Mouse (Mus musculus): Measurements from ENCODE around the gene Agbl4. TPM values are rescaled to one million over a fixed set of nuclear protein-coding genes. Genes with fewer than 3 reads are reported as not detected.

Agbl4 gene
- polyA plus RNA-seq, 2 experiments: 0.17 to 0.21 TPM

DNA sequence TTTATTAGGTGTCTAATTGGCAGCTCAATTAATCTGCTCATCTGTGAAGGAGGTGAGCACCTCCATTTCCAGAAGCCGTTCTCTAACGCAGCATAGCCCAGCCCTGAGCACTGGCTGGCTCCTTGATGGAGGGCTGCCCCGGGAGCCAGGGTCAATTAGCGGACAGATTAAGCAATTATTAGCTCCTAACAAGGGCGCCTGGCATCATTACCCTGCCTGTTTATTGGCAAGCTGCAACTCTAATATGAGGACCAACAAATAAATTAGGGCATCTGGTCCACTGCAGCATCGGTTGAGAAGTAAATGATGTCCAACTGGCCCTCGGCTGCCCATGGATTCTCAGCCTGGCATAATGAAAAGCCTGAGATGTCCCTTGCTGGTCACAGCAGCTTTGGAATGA, 1148.5 kb downstream of the Agbl4 start:
- ATAC-seq (ENCODE audit: low FRiP score, low read depth): no peak
- no peaks in the 10 kb centered on the region for H3K4me1 ChIP-seq (ENCODE audit: control insufficient read depth, insufficient read depth, low read length)
- 30% methylated on average over 7 of the region's 7 CpGs for WGBS
- no peak overlapping the region for H3K27ac ChIP-seq (replicated peaks; ENCODE audit: low read depth, low read length)
- DNase-seq (ENCODE audit: low spot score): no peak
- no peaks in the 10 kb centered on the region for H3K27me3 ChIP-seq (ENCODE audit: control insufficient read depth, insufficient read depth, low read length)
- no peak for TF ChIP-seq POLR2A (IDR thresholded peaks at IDR 0.05; ENCODE audit: borderline replicate concordance, extremely low read depth, insufficient read depth, insufficient read length)
- no peaks in the 10 kb centered on the region for H3K9me3 ChIP-seq (ENCODE audit: control insufficient read depth, low read length)
- no peak overlapping the region for H3K4me2 ChIP-seq (replicated peaks; ENCODE audit: low read depth, low read length, severe bottlenecking)
- H3K4me3 ChIP-seq (replicated peaks; ENCODE audit: low read length): no peak overlapping the region
- H3K9ac ChIP-seq (ENCODE audit: low read depth, low read length, severe bottlenecking): no peak overlapping the region
- no peaks in the 10 kb centered on the region for H3K36me3 ChIP-seq (ENCODE audit: control insufficient read depth, insufficient read depth, low read length)

- H3K27ac ChIP-seq (replicated peaks; ENCODE audit: low read depth, low read length): no peak overlapping the region
- no peak overlapping the region for H3K4me3 ChIP-seq (replicated peaks; ENCODE audit: low read length)
- no peak for ATAC-seq (ENCODE audit: low FRiP score, low read depth)
- no peak for TF ChIP-seq POLR2A (IDR thresholded peaks at IDR 0.05; ENCODE audit: borderline replicate concordance, extremely low read depth, insufficient read depth, insufficient read length)
- 60% methylated on average over 2 of the region's 2 CpGs for WGBS
- no peaks in the 10 kb centered on the region for H3K4me1 ChIP-seq (ENCODE audit: control insufficient read depth, insufficient read depth, low read length)
- H3K36me3 ChIP-seq (ENCODE audit: control insufficient read depth, insufficient read depth, low read length): no peaks in the 10 kb centered on the region
- H3K27me3 ChIP-seq (ENCODE audit: control insufficient read depth, insufficient read depth, low read length): no peaks in the 10 kb centered on the region
- no peak for DNase-seq (ENCODE audit: low spot score)
- H3K9me3 ChIP-seq (ENCODE audit: control insufficient read depth, low read length): no peaks in the 10 kb centered on the region
- no peak overlapping the region for H3K4me2 ChIP-seq (replicated peaks; ENCODE audit: low read depth, low read length, severe bottlenecking)
- no peak overlapping the region for H3K9ac ChIP-seq (ENCODE audit: low read depth, low read length, severe bottlenecking)
Observed at GRCm38 (mm10) chr4:111555426-111555825, 1158.0 kb downstream of the Agbl4 start.

- H3K27ac ChIP-seq (replicated peaks; ENCODE audit: low read depth, low read length): no peak overlapping the region
- DNase-seq (ENCODE audit: low spot score) (no peak), ATAC-seq (ENCODE audit: low FRiP score, low read depth) (no peak)
- H3K9me3 ChIP-seq (ENCODE audit: control insufficient read depth, low read length): no peaks in the 10 kb centered on the region
- no peaks in the 10 kb centered on the region for H3K27me3 ChIP-seq (ENCODE audit: control insufficient read depth, insufficient read depth, low read length)
- 84% methylated on average over 10 of the region's 10 CpGs for WGBS
- no peaks in the 10 kb centered on the region for H3K4me1 ChIP-seq (ENCODE audit: control insufficient read depth, insufficient read depth, low read length)
- no peak for TF ChIP-seq POLR2A (IDR thresholded peaks at IDR 0.05; ENCODE audit: borderline replicate concordance, extremely low read depth, insufficient read depth, insufficient read length)
- H3K9ac ChIP-seq (ENCODE audit: low read depth, low read length, severe bottlenecking): no peak overlapping the region
- H3K4me3 ChIP-seq (replicated peaks; ENCODE audit: low read length): no peak overlapping the region
- no peak overlapping the region for H3K4me2 ChIP-seq (replicated peaks; ENCODE audit: low read depth, low read length, severe bottlenecking)
- no peaks in the 10 kb centered on the region for H3K36me3 ChIP-seq (ENCODE audit: control insufficient read depth, insufficient read depth, low read length)
Observed at GRCm38 (mm10) chr4:111577087-111577773, 1179.8 kb downstream of the Agbl4 start.

- Histone ChIP-seq H3K27me3 (ENCODE audit: control insufficient read depth, insufficient read depth, low read length) (no peaks in the 10 kb centered on the region), H3K4me3 (replicated peaks; ENCODE audit: low read length) (no peak overlapping the region), H3K4me1 (ENCODE audit: control insufficient read depth, insufficient read depth, low read length) (peaks cover 7% of the 10 kb centered on the region), H3K4me2 (replicated peaks; ENCODE audit: low read depth, low read length, severe bottlenecking) (no peak overlapping the region), H3K9ac (ENCODE audit: low read depth, low read length, severe bottlenecking) (no peak overlapping the region), H3K27ac (replicated peaks; ENCODE audit: low read depth, low read length) (no peak overlapping the region), H3K9me3 (ENCODE audit: control insufficient read depth, low read length) (no peaks in the 10 kb centered on the region), H3K36me3 (ENCODE audit: control insufficient read depth, insufficient read depth, low read length) (no peaks in the 10 kb centered on the region)
- no peak for TF ChIP-seq POLR2A (IDR thresholded peaks at IDR 0.05; ENCODE audit: borderline replicate concordance, extremely low read depth, insufficient read depth, insufficient read length)
- DNase-seq (ENCODE audit: low spot score) (no peak), ATAC-seq (ENCODE audit: low FRiP score, low read depth) (no peak)
- WGBS: 67% methylated on average over 4 of the region's 4 CpGs
Observed at GRCm38 (mm10) chr4:111579115-111579862, 1181.8 kb downstream of the Agbl4 start.

GRCm38 (mm10) chr4:111579863-111580224, 1182.4 kb downstream of the Agbl4 start:
- H3K27me3 ChIP-seq (ENCODE audit: control insufficient read depth, insufficient read depth, low read length): no peaks in the 10 kb centered on the region
- 46% methylated on average over 4 of the region's 4 CpGs for WGBS
- H3K4me2 ChIP-seq (replicated peaks; ENCODE audit: low read depth, low read length, severe bottlenecking): no peak overlapping the region
- no peaks in the 10 kb centered on the region for H3K36me3 ChIP-seq (ENCODE audit: control insufficient read depth, insufficient read depth, low read length)
- no peak overlapping the region for H3K27ac ChIP-seq (replicated peaks; ENCODE audit: low read depth, low read length)
- ATAC-seq (ENCODE audit: low FRiP score, low read depth) (no peak), DNase-seq (ENCODE audit: low spot score) (no peak)
- H3K4me3 ChIP-seq (replicated peaks; ENCODE audit: low read length): no peak overlapping the region
- H3K9ac ChIP-seq (ENCODE audit: low read depth, low read length, severe bottlenecking): no peak overlapping the region
- H3K4me1 ChIP-seq (ENCODE audit: control insufficient read depth, insufficient read depth, low read length): peaks cover 8% of the 10 kb centered on the region
- no peaks in the 10 kb centered on the region for H3K9me3 ChIP-seq (ENCODE audit: control insufficient read depth, low read length)
- TF ChIP-seq POLR2A (IDR thresholded peaks at IDR 0.05; ENCODE audit: borderline replicate concordance, extremely low read depth, insufficient read depth, insufficient read length): no peak
